Mouse (Mus musculus) yolk sac, embryonic 10.5 days (tissue): ENCODE results near the gene Tysnd1.

Source experiments
- DNase-seq: peaks from one replicate; pipeline ENCODE4 v3.0.0-alpha.2; 2017; ENCODE audit warnings: low spot score

Tysnd1 gene

DNA sequence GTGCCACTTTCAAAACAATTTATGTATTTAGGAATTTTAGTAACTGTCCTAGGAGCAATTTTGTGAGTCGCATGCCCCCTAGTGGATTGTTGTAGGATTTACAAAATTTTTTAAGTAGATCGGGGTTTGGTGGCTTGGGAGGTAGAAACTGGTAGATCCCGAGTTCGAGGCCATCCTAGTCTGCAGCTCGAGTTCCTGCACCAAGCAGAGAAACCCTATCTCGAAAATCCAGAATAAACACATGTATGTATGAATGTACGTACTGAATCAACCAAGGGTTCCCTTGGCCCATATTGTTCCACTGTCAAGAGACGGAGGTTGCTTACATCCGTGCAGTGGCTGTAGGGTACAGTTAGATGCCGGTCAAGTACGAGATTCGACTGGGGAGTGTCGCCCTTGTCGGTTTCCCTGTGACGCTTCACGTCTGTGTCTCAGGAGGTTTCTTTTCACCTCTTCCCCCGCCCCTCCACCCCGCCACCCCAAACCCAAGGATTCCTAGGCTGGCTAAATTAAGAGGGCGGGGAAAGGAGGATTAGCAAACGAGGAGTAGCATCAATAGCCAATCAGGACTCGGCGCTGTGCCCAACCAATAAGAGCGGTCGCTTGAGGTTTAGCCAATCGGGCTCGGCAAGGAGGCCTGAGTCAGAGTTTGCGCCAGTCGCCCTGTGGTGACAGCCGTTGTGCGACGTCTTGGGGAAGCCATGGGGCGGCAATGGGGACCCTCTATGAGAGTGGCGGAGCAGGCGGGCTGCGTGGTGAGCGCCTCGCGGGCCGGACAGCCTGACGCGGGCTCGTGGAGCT is at the start of gene Tysnd1:
Gene Tysnd1, plus strand, starts transcription at position 645 of the 801 bp plus-strand sequence.
- DNase-seq: peak; percentile 92

DNA sequence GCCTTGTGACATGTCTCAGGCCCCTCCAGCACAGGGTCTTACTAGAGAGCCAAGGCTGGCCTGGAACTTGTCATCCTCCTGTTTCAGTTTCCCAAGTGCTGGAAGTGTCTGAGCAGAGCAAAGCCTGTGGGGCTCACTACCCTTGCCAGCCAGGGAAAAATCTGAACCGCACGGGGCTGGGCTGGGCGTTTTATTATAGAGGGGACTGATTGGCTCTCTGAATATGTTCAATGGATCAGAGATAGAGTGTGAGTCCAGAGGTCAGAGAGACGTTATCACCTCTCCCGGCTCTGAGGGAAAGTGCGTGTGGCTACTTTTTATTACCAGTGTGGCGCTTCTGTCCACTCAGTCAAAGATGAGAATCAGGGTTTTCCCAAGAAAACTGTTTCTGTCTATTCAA is 48.8 kb upstream of the Tysnd1 start:
- no peak for DNase-seq

DNA sequence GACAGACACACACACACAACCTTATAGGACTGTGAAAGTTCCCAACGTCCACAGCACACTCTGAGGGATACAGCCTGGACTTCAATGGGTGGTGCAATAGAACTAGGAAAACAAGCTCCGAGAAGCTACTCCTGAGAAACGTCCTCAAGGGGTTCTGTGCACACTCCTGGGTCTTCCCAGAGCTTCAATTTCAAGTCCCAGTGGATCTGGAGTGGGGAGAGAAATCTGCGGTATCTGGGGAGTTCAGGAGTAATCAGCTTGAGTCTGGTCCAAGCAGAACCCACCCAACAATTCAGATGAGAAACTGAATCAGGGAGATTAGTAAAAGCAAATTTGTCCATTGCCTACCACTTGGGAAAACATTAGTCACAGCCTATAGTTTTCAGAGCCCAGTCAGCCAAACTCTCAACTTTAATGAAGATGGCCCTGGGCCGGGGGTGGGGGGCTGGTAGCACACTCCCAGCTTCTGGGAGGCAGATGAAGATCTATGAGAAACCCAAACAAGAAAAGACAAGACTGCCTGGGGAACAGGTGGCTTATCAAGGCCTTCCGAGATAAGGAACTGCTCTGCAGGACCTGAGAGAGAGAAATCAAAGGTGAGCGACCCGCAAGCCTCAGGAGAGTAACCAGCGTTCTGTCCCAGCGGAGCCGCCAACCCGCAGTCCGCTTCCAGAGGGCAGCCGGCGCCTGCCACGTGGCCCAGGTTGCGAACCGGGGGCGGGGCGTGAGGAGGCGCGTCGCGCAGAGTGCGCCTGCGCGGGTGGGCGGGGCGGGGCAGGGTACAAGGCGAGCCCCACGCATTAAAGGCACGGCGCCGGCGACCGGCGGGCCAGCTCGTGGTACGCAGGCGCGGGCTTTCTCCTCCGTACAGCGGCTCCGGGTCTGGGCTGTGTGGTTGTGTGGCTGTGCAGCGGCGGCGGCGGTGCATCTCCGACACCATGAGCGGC is 47.3 kb upstream of the Tysnd1 start, which contains the start of gene Ppa1:
Gene Ppa1, plus strand, starts transcription at position 763 of the 947 bp plus-strand sequence.
- DNase-seq: peak; percentile 92

DNA sequence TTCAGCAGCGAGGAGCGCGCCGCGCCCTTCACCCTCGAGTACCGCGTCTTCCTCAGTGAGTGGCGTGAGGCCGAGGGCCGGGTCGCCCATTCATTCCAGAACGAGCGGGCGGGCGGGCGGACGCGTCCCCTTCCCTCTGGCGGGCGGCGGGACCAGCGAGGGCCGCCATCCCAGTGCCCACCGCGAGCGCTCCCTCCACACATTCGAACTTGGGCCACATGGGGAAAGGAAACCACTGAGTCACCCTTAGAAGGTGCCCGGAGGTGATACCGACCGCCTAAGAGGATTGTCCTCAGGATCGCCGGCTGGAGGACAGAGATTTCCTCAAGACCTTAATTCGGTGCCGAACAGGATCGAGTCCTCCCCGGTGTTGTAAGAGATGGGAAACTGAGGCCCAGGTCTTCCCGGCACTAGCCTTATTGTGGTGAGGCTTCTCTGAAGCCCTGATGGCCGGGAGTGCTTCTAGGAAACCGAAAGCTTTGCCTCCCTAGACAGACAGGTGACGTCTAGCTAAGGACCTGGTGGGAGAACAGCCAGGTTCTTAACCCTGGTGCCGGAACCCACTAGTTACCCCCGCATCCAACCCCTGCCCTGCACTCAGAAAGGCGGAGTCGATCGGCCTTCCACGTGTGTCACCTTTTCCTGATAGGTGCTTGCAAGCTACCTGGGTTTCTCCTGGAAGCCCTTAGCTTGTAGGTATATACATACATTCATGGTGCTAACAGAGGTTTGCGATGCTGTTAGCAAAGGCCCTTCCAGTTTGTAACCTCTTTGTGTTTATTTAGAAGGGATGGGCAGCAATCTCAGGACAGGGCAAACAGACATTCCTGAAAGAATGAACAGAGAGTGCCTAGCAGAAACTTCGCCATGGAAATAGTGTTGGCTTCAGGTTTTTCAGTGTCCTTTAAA is 46.3 kb upstream of the Tysnd1 start:
- peak; percentile 44 for DNase-seq

DNA sequence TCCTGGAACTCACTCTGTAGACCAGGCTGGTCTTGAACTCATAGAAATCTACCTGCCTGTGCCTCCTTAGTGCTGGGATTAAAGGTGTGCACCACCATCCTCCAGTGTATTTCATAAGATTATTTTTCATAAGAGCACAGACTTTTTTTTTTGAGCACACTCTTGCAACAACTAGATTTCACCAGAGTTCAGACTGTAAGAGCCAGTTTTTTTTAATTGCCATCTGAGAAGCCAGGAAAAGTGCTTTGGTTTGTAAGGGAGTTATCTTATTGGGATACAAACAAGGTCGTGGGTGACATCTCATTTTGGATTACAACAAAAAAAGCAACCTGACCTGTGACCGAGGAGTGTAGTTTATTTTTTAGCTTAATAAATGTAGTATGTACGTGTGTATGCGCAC is 41.2 kb upstream of the Tysnd1 start:
- DNase-seq: no peak

DNA sequence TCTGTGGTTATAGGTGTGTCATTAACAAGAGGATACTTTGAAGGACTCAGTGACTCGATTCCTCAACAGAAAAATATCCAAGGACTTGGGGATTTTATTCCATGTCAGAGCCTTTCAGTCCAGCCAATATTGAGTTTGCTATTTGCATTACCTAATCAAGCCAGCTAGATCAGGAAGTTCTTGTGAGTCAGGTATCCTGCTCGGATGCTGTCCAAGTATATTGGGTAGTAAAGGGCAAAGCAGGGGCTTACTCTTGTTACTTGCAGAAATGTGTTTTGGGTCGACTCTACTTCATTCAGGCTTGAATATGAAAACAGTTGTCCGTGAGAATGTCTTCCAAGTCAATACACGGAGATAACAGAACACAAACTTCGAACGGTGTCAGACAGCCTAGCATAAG is 40.6 kb upstream of the Tysnd1 start:
- DNase-seq: no peak

DNA sequence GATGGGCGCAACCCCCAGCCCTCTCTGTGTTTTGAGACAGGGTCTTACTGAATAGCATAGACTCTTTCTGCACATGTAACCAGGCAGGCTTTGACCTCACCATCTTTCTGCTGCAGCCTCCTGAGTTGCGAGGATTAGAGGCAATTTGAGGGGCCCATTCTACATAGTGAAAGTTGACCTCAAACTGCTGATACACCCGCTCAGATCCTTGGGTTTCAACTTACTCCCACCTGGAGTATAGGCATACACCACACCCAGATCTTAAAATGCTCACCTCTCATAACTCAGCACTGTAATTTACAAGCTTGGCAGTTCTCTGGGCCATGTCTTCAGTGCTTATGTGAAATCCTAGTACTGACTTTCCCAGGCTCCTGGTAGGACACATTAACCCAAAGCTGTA is 40.1 kb upstream of the Tysnd1 start:
- no peak for DNase-seq

DNA sequence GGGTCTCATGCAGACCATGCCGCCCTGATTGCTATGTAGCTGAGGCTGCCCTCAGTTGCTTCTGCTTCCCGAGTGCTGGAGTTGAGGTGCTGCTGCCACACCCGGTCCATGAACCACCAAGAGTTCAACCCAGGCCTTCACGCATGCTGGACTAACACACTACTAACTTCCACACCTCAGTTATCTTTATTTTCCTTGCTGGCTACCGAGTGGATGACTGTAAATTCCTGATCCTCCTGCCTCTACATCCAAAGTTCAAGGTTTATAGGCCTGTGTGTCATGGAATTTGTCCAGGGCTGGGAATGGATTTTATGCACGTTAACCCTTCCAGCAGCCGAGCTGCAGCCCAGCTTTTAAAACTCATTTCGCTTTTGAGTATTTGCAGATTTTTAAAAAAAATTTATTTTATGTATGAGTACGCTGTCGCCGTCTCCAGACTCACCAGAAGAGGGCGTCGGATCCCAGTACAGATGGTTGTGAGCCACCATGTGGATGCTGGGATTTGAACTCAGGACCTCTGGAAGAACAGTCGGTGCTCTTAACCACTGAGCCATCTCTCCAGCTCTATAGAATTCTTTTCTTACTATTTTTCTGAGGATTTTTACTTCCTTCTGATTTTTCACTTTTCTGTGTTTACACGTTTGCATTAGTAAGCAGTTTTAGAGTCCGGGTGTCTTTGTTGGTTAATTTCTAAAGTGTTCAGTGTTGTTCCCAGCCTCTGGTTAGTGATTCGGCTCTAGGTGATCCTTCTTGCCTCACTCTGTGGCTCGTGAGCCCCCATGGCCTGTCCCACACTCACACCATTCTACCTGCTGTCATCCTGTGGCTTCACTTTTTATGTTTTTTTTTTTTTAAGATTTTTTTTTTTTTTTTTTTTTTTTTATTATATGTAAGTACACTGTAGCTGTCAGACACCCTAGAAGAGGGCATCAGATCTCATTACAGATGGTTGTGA is 38.1 kb upstream of the Tysnd1 start:
- no peak for DNase-seq

DNA sequence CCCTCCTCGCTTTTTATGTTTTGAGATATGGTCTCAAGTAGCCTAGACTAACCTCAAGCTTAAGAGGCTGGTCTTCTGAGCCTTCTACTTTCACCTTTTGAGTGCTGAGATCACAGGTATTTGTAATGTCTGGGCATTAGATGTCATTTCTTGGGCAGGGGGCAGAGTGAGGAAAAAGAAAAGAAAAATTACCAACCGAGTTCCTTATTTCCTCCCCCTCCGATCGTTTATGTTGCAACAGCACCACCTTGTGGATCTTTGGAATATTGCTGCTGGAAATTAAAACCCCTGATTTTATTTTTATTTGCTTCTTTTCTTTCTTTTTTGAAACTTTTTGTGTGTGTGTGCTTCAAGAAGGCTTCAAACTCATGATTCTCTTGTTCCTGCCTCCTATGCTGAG is 37.3 kb upstream of the Tysnd1 start:
- DNase-seq: no peak

DNA sequence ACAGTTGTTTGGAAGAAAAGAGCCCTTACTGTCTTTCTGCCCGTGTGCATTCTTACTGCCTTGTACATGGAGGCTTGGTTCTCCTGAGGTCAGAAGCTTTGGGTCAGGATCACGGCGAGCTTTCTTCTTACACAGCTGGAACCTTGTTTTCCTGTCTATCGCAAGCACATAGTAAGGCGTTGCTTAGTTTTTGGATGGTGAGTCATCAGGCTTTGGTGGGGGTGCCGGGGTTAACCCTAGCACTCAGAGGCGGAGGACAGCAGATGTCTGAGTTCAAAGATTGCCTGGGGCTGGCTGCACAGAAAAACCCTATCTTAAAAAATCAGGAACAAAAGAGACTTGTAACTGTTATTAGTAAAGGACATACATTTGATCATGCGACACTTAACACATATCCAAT is 33.4 kb upstream of the Tysnd1 start:
- DNase-seq: no peak

DNA sequence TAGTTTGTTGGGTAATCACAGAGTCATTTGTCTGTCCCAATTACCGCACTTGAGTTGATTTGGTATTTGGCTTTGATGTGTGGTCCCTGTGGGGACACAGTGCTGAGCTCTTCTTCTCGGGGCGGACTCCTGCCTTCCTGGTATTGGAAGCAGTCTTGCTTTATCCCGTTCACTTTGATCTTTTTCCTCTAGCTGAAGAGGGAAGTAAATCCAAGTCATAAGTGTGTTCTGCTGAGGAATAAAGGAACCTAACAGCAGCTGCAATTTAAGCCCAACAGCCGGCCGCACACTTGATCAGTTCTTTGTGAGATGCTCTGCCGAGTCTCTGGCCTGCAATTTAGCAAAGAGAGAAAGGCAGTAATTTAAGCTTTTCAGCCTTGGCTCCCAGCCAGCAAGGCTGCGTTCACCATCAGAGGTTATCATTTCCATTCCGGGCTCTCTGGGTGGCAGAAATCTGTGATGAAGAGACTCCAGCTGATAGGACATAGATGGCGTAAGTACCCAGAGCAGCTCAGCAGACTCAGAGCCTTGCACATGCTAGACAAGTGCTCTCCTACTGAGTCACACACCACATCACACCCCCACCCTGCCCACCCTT is 32.8 kb upstream of the Tysnd1 start:
- DNase-seq: no peak

DNA sequence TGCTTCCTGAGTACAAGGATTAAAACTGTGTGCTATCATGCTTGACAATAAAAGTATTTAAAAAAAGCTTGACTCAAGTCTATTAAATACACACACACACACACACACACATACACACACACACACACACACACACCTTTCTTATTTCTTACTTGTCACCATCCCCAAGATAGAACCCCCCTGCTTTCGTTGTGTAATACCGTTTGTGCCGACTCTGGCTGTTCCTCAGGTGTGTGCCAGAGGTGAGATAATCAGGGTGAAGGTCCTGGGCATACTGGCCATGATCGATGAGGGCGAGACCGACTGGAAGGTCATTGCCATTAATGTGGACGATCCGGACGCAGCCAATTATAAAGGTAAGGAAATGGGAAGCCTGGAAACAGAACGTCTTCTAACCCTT is 30.2 kb upstream of the Tysnd1 start:
- DNase-seq: no peak

DNA sequence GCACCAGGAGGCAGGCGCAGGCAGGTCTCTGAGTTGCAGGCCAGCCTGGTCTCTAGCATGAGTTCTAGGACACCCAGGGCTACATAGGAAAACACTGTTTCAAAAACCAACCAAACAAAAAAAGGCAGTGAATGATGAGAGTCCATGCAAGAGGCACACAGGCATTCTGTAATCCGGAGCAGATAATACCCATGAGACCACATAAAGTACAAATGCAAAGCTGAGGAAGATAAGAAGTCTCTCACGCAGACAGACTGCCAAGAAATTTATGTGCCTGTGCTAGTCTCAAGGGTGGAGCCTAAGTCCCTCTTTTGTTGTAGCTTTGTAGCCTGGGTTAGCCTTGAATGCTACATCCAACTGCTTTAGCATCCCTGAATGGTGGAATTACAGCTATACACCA is 29.7 kb upstream of the Tysnd1 start:
- DNase-seq: no peak

DNA sequence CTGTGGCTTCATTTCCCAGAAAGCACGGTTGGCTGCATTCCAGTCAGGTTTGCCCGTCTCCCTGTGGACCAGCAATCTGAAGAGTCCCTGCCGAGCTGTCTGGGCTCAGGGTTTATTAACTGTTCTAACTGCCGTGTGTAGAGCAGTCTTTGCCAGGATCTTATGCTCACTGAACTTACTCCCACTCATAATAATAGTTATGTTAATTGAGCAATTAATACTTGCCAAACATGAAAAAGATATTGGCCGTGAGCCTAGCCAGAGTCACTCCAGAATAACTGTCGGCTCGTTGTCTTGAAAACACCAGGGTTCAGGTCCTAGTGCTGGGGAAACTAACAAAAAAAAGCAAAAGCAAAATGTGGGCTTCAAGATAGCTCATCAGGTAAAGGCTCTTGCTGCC is 26.0 kb upstream of the Tysnd1 start:
- no peak for DNase-seq

DNA sequence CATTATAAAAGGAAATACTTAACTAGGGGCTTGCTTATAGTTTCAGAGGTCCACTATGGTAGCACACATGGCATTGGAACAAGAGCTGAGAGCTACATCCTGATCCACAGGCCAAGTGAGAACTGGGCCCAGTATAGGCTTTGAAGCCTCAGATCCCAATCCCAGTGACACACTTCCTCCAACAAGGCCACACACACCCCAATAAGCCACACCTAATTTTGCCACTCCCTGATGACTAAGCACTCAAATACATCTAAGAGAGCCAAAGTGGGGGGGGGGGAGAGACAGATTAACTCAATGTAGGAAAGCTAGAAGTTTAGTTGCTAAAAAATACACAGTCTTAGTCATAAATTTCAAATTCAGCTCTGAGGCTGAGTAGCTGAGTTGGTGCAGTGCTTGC is 25.4 kb upstream of the Tysnd1 start:
- DNase-seq: no peak

DNA sequence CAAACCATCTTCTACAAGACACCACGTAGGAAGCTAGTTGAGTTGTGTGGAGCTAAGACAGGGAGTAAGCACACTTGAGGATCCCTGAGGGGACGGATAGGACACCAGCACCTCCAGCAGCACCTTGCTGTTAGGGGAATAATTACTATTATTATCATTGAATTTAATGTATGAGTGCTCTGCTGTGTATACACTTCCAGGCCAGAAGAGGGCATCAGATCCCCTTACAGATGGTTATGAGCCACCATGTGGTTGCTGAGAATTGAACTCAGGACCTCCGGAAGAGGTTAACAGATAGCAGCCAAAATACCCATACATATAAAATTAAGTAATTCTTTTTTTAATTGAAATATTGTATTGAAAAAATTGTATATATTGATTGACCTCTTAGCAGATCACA is 24.6 kb upstream of the Tysnd1 start:
- no peak for DNase-seq

DNA sequence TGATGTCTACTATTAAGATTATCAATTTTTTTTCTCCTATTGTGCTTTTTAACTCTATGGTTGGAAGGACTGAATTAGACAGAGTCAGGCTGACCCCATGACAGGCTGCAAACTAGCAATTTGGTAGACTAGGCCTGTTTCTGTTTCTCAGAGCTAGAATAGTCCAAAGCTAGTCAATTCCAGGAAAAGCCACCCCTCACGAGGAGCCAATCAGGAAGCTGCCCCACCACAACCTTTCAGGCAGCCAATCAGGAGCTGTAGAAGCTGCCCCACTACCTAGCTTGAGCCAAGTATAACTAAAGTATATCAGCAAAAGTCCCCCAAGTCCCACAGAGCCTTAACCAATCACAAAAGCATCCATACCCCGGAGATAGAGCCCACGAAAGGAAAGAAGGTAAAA is 19.4 kb upstream of the Tysnd1 start:
- DNase-seq: no peak

DNA sequence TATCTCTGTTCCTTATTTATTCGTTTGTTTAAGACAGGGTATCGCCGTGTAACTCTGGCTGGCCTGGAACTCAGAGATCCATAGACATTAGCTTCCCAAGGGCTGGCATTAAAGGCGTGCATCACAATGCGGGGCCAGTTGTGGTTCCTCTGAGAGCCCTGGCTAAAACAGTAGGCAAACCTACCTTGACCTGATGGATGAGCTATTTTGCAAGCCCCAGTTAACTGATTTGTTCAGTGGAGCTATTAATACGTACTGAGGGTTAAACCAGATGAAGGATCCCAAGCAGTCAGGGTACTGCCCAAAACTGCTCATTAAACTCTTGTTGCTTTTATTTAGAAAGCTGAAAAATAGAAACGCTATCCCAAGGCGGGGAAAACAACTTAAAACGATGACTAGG is 15.8 kb upstream of the Tysnd1 start:
- no peak for DNase-seq

DNA sequence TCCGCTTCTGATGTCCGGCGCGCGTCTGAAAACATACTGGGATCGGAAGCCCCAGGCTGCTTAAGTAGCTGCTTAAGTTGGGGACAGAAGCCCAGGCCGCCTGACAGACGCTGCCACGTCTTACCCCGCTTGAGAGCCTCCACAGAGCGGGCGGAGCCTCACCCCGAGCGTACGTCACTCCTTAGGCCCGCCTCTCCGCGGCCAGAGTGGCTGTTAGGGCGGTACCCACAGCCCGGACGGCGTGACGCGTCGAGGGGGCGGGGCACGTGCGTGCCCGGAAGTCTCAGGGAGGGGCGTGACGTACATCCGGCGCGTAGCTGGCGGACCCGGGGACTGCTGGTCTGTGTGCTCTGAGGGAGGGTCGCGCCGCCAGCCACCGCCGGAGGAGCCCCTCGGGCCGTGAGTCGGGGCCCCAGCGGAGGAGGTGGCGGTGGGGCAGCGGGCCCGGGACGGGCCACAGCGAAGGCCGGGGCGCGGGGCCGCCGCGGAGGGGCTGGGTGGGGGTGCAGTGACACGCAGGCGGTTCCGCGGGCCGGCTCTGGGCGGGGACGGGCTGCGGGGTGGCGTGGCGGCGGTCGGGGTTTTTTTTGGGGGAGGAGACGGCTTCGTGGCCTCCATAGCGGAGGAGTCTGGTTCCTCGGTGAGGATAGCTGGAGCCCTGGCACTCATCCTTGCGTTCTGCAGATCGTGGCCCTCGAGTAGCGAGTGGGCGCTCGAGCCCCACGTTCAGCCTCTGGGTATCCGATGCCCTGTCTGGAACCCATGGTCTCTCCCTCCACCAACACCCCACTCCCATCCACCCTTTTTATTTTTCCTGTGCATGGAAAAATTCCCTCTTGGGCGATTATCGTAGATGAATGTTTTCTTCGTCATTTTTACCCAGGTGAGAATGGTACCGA is 15.1 kb upstream of the Tysnd1 start, which contains the start of gene Sar1a:
Gene Sar1a, plus strand, starts transcription at position 285 of the 899 bp plus-strand sequence.
- peak; percentile 96 for DNase-seq
